Mouse (Mus musculus) stomach, embryonic 16.5 days (tissue): ENCODE data around the gene Gid8. TPM values are rescaled to one million over a fixed set of nuclear protein-coding genes. Genes with fewer than 3 reads are reported as not detected.
"Not testable (repeated sequence)": the region's sequence is repeated elsewhere in the genome, so short reads cannot be mapped to it uniquely, and the experiment has no call there.

Experiments used
- ATAC-seq: fragments of 200-750 bp; cut with Nextera tagmentation; 2 replicates; pipeline ENCODE4 v1.8.0; 2017; ENCODE audit warnings: moderate number of reproducible peaks, moderate TSS enrichment; ENCODE audit not compliant: insufficient read depth, low FRiP score
- H3K27ac ChIP-seq: fragments of 300-500 bp; sonication (generic); 2 replicates; pipeline ENCODE4 v1.5.1; 2014; ENCODE audit warnings: low read length
- H3K27me3 ChIP-seq: fragments of 300-500 bp; sonication (generic); 2 replicates; pipeline ENCODE4 v1.6.1; 2014; ENCODE audit warnings: low read length, control low read depth, mixed read lengths; ENCODE audit not compliant: control insufficient read depth, insufficient read depth
- H3K36me3 ChIP-seq: fragments of 300-500 bp; sonication (generic); 2 replicates; pipeline ENCODE4 v1.6.1; 2014; ENCODE audit warnings: low read length; ENCODE audit not compliant: control insufficient read depth, insufficient read depth
- H3K4me1 ChIP-seq: fragments of 300-500 bp; sonication (generic); 2 replicates; pipeline ENCODE4 v1.6.1; 2014; ENCODE audit warnings: low read length, control low read depth, mixed read lengths; ENCODE audit not compliant: control insufficient read depth, insufficient read depth
- H3K4me2 ChIP-seq: fragments of 300-500 bp; sonication (generic); 2 replicates; pipeline ENCODE4 v1.6.1; 2014; ENCODE audit warnings: low read depth, low read length, mixed read lengths
- H3K4me3 ChIP-seq: fragments of 300-500 bp; sonication (generic); replicated peaks from 2 replicates; pipeline ENCODE4 v1.5.1; 2014; ENCODE audit warnings: mild to moderate bottlenecking, low read length
- H3K9ac ChIP-seq: fragments of 300-500 bp; sonication (generic); 2 replicates; pipeline ENCODE4 v1.6.1; 2014; ENCODE audit warnings: low read length
- H3K9me3 ChIP-seq: fragments of 300-500 bp; sonication (generic); replicated peaks from 2 replicates; pipeline ENCODE4 v1.6.1; 2016; ENCODE audit warnings: low read length, control low read depth; ENCODE audit not compliant: control insufficient read depth
- WGBS: fragments of 180-500 bp; shearing (Covaris S2); extraction: QIAGEN DNeasy Blood & Tissue Kit; methylation state at CpG from one replicate; pipeline ENCODE4 v1.1.7; 2014; 5-methylcytosine and 5-hydroxymethylcytosine counted together
- polyA plus RNA-seq: library from polyadenylated mRNA; unstranded; fragments of >200 nt; fragmentation: Nextera tagmentation; extraction: Ambion mirVana; gene quantifications from 2 replicates; pipeline ENCODE4 v1.2.1, GENCODE M21; 2015

Gene Gid8
- polyA plus RNA-seq, 1 experiment from 2014 or later: 60.7 TPM

GRCm38 (mm10) chr2:180704591-180704990 lies 5.3 kb upstream of the Gid8 start:
- 72% methylated on average over 8 of the region's 8 CpGs for WGBS
- peaks cover 34% of the 10 kb centered on the region for H3K4me1 ChIP-seq

DNA sequence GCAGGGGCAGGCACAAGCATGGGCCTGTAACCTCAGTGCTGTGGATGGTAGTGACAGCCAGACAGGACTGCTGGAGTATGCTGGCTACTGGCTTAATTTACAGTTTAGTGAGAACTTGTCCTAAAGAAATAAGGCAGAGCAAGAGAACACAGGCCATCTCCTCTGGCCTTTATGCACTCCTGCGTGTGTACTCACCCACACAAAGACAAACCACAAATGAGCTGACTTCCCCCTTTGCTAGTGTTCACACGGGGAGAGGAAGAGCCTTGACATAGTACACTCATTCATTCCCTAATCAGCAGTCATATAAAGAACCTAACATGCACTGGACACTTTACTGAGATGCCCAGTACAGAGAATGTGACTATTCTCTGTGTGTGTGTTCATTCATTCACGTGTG lies 4.9 kb upstream of the Gid8 start:
- Histone ChIP-seq H3K9ac (no peak overlapping the region), H3K4me2 (no peak overlapping the region), H3K36me3 (no peaks in the 10 kb centered on the region), H3K9me3 (no peaks in the 10 kb centered on the region), H3K4me1 (peaks cover 30% of the 10 kb centered on the region), H3K27me3 (no peaks in the 10 kb centered on the region), H3K27ac (no peak overlapping the region; the same call in 1 of the 2 replicates), H3K4me3 (no peak overlapping the region)
- WGBS: 79% methylated on average over 3 of the region's 3 CpGs
- ATAC-seq: no peak

More at GRCm38 (mm10) chr2:180704591-180704990, 5.3 kb upstream of the Gid8 start:
- H3K27me3 ChIP-seq: no peaks in the 10 kb centered on the region
- H3K9me3 ChIP-seq: no peaks in the 10 kb centered on the region
- H3K4me3 ChIP-seq: no peak overlapping the region
- H3K4me2 ChIP-seq: no peak overlapping the region
- H3K27ac ChIP-seq: no peak overlapping the region; the same call in 1 of the 2 replicates
- no peak for ATAC-seq
- no peaks in the 10 kb centered on the region for H3K36me3 ChIP-seq
- no peak overlapping the region for H3K9ac ChIP-seq

- no peak overlapping the region for H3K27ac ChIP-seq
- no peaks in the 10 kb centered on the region for H3K36me3 ChIP-seq
- no peak for ATAC-seq
- no peaks in the 10 kb centered on the region for H3K9me3 ChIP-seq
- H3K27me3 ChIP-seq: no peaks in the 10 kb centered on the region
- H3K4me1 ChIP-seq: peaks cover 21% of the 10 kb centered on the region
- no peak overlapping the region for H3K9ac ChIP-seq
- H3K4me2 ChIP-seq: no peak overlapping the region
- H3K4me3 ChIP-seq: no peak overlapping the region
- 90% methylated on average over 5 of the region's 5 CpGs for WGBS
Measured at GRCm38 (mm10) chr2:180705975-180706374, 3.9 kb upstream of the Gid8 start.

DNA sequence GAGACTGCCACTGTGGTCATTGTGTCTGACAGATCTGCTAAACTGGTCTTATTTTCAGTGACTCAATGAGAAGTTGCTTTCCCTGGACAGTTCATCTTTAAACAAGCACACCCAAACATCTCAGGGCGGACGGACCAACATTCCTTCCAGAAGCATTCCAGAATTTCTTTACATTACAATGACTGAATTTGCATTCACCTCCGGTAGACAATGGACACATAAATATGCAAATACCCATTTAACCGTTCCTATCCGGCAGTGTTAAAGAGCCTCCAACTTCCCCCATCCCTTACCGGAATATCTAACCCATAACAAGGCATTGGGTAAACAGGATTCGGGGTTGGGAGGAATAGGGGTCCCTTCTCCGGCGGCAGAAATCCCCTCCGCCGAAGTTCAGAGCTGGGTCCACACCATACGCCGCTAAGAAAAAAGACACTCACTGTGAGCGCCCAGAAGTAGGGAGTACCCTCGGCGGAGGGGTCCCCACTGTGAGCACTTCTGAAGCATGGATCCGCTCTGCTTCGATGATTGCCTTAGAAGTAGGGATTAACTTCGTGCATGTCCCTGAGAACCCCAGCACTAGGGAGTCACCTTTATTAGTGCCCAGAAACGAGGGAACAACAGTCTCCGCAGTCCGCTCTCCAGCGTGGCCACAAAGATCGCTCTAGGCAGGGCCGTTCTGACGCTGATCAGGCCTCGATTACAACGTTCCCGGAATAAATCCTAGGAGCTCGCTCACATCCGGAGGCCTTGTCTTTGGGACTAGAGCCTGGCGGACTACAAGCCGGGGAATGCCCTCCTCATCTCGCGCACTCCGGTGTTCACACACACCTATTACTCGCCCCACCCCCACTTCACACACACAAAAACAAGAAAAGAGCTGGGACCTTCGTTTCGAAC lies 644 bp upstream of the Gid8 start:
- Histone ChIP-seq H3K27me3 (no peaks in the 10 kb centered on the region), H3K27ac (peak overlapping the region; percentile 88), H3K4me1 (peaks cover 16% of the 10 kb centered on the region), H3K4me3 (peak overlapping the region; percentile 98), H3K9me3 (no peaks in the 10 kb centered on the region), H3K4me2 (peak overlapping the region; percentile 83), H3K36me3 (peaks cover 5% of the 10 kb centered on the region; the same call in 1 of the 2 replicates), H3K9ac (peak overlapping the region; percentile 92)
- WGBS: under 1% methylated on average over 39 of the region's 39 CpGs
- ATAC-seq: peak; percentile 52; the same call in 1 of the 2 replicates

DNA sequence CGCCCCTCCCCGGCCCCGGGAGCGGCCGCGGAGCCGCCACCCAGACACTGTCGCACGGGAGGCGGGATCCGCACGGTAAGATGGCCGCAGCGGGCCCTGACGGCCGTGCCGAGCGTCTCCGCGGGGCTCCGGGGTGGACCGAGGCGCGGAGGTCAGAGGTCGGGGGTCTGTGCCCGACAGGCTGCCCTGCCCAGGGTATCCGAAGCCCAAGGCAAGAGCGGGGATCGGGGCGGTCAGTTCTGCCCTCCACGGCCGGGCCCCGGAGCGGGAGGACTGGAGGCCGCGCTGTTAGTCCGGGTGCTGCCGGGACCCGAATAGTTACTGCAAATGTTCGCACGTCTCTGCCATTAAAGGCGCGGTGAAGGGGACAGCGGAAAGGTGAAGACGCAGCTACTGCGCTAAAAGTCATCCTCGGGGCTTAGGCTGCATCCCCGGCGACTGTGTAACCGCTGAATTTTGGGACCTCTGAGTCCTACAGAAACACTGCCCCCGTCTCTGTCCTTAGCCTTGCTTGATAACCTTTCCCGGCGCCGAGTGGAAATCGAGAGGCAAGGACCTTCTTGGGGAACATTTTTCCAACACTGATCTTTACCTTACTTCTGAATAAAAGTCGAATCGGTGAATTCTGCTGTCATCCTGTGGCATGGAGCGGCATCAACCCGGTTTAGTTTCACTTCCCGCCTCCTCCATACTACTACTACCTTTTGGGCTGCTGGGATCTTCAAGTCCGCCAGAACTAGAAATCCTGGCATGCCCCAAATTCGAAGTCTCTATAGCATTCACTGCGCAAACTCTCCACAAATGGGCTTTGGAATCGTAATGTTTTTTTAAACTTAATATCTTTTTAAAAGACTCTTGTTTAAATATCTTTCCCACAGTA lies 599 bp downstream of the Gid8 start:
- ATAC-seq: peak; percentile 61; the same call in 1 of the 2 replicates
- H3K27ac ChIP-seq: peak overlapping the region; percentile 94
- no peaks in the 10 kb centered on the region for H3K9me3 ChIP-seq
- H3K27me3 ChIP-seq: no peaks in the 10 kb centered on the region
- 2% methylated on average over 63 of the region's 64 CpGs for WGBS
- H3K36me3 ChIP-seq: peaks cover 8% of the 10 kb centered on the region; the same call in 1 of the 2 replicates
- H3K4me1 ChIP-seq: peaks cover 16% of the 10 kb centered on the region
- peak overlapping the region; percentile 85 for H3K4me2 ChIP-seq
- peak overlapping the region; percentile 100 for H3K9ac ChIP-seq
- H3K4me3 ChIP-seq: peak overlapping the region; percentile 98

DNA sequence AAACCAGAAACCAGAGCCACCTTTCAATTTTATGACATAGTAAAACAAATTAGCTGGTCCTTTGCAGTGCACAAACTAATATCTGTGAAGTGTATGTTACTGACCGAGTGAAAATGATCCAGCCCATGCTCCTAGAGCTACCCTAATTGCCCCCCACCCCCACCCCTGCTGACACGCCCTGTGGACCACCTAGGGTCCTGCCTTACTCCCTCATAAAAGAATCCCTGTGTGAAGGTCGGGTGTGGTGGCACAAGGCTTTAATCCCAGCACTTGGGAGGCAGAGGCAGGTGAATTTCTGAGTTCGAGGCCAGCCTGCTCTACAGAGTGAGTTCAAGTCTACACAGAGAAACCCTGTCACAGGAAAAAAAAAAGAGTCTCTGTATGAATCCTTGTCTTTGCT lies 1.6 kb downstream of the Gid8 start:
- peaks cover 16% of the 10 kb centered on the region for H3K4me1 ChIP-seq
- peak overlapping the region; percentile 85 for H3K4me2 ChIP-seq
- H3K9ac ChIP-seq: peak overlapping the region; percentile 100
- WGBS: 62% methylated on average over 4 of the region's 4 CpGs
- peaks cover 9% of the 10 kb centered on the region; the same call in 1 of the 2 replicates for H3K36me3 ChIP-seq
- ATAC-seq: no peak
- peak overlapping the region; percentile 98 for H3K4me3 ChIP-seq
- H3K9me3 ChIP-seq: no peaks in the 10 kb centered on the region
- H3K27me3 ChIP-seq: no peaks in the 10 kb centered on the region
- peak overlapping the region; percentile 94; the same call in 1 of the 2 replicates for H3K27ac ChIP-seq

GRCm38 (mm10) chr2:180712037-180712689 lies 2.2 kb downstream of the Gid8 start:
- WGBS: 89% methylated on average over 5 of the region's 5 CpGs

GRCm38 (mm10) chr2:180722748-180723147 lies 12.8 kb downstream of the Gid8 start:
- Histone ChIP-seq H3K4me1 (peaks cover 16% of the 10 kb centered on the region), H3K36me3 (peaks cover 22% of the 10 kb centered on the region)
- H3K4me2 ChIP-seq, H3K27ac ChIP-seq, H3K9me3 ChIP-seq, ATAC-seq, H3K27me3 ChIP-seq, H3K4me3 ChIP-seq, H3K9ac ChIP-seq: not testable (repeated sequence)
- 80% methylated on average over 5 of the region's 5 CpGs for WGBS

More at GRCm38 (mm10) chr2:180712037-180712689, 2.2 kb downstream of the Gid8 start:
- no peak overlapping the region for H3K4me3 ChIP-seq
- H3K9me3 ChIP-seq: no peaks in the 10 kb centered on the region
- peaks cover 16% of the 10 kb centered on the region for H3K4me1 ChIP-seq
- ATAC-seq: no peak
- H3K9ac ChIP-seq: no peak overlapping the region
- no peaks in the 10 kb centered on the region for H3K27me3 ChIP-seq
- H3K27ac ChIP-seq: no peak overlapping the region; the same call in 1 of the 2 replicates
- H3K4me2 ChIP-seq: no peak overlapping the region
- H3K36me3 ChIP-seq: peaks cover 15% of the 10 kb centered on the region; the same call in 1 of the 2 replicates
